In genomic region chr15:86038802-86039201, GRCm38 (mm10) we compare ENCODE assay signal across 8 mouse cellular contexts. TPM values are rescaled to one million over a fixed set of nuclear protein-coding genes. Genes with fewer than 3 reads are reported as not detected.
DNase-seq lines count a peak whose midpoint lies in the region; ATAC-seq and TF ChIP-seq lines count a peak whose summit lies in the region.

No protein-coding gene starts in this region.

- peaks cover 10% of the 10 kb centered on the region for H3K27me3 ChIP-seq in lung, embryonic 14.5 days (ENCODE audit: insufficient read depth, low read length)

- peak; percentile 82 for DNase-seq in CD4-positive helper T cell, adult 2 months (ENCODE audit: low read depth, low spot score)
- DNase-seq in embryo, embryonic 10 days (ENCODE audit: low spot score), result peak; percentile 90
- peak; percentile 62 to 85 for DNase-seq in heart, adult 18-20 months
- peak; percentile 69 for DNase-seq in kidney, adult 9 months
- DNase-seq in lung, embryonic 14.5 days, result peak; percentile 84
- DNase-seq in thymus, postnatal 4 days, result peak; percentile 83

- no peak overlapping the region for H3K9ac ChIP-seq in lung, embryonic 14.5 days

- no peaks in the 10 kb centered on the region for H3K36me3 ChIP-seq in lung, embryonic 14.5 days (ENCODE audit: insufficient read depth)

- no peak overlapping the region for H3K4me3 ChIP-seq in lung, embryonic 14.5 days (ENCODE audit: low read depth, low read length)

- TF ChIP-seq CTCF in lung, embryonic 14.5 days (IDR thresholded peaks at IDR 0.05; ENCODE audit: low read depth), result peak; percentile 97

- H3K27ac ChIP-seq in lung, embryonic 14.5 days (ENCODE audit: low read depth), result no peak overlapping the region

- H3K9me3 ChIP-seq in lung, embryonic 14.5 days (ENCODE audit: low read depth, low read length), result no peaks in the 10 kb centered on the region

- ATAC-seq in activated CD4-positive, CD25-positive, alpha-beta regulatory T cell, adult 4 months, result peak; percentile 55
- peak; percentile 40 for ATAC-seq in lung, embryonic 14.5 days (ENCODE audit: insufficient read depth)
- ATAC-seq in neutrophil, adult 5-6 weeks (ENCODE audit: extremely low read depth, insufficient number of reproducible peaks, low FRiP score, poor library complexity, severe bottlenecking), result peak; percentile 83

- 0% methylated on average over 2 of the region's 2 CpGs for WGBS in lung, embryonic 14.5 days

- H3K4me2 ChIP-seq in lung, embryonic 14.5 days, result no peak overlapping the region

- no peaks in the 10 kb centered on the region for H3K4me1 ChIP-seq in lung, embryonic 14.5 days (ENCODE audit: insufficient read depth)

RNA-seq across cellular contexts. Expression of gene Celsr1, which starts 5.2 kb away (rescaled TPM):
- polyA plus RNA-seq in activated CD4-positive, CD25-positive, alpha-beta regulatory T cell, adult 4 months (2017; shearing (Covaris generic)), result 1 to 10 TPM; 3.9 to 4.9 TPM
- 1 to 10 TPM; 5.0 to 5.1 TPM for total RNA-seq in heart, adult 18-20 months (2021)
- polyA plus RNA-seq in lung, embryonic 14.5 days (2014; fragmentation: Nextera tagmentation; extraction: Ambion mirVana), result 9.0 and 9.9 TPM in 2 replicates
- total RNA-seq in neutrophil, adult 5-6 weeks (2017), result 1.4 and 3.1 TPM in 2 replicates

RNA-seq across cellular contexts. Expression of gene Gramd4, which starts 18.7 kb away (rescaled TPM):
- 10 to 100 TPM; 20.5 to 22.7 TPM for polyA plus RNA-seq in activated CD4-positive, CD25-positive, alpha-beta regulatory T cell, adult 4 months (2017; shearing (Covaris generic))
- 10 to 100 TPM; 32.6 to 32.7 TPM for total RNA-seq in heart, adult 18-20 months (2021)
- 8.6 and 9.8 TPM in 2 replicates for polyA plus RNA-seq in lung, embryonic 14.5 days (2014; fragmentation: Nextera tagmentation; extraction: Ambion mirVana)
- total RNA-seq in neutrophil, adult 5-6 weeks (2017), result 47.0 and 55.5 TPM in 2 replicates
